Mouse (Mus musculus): ENCODE data around the gene Gpr18.

Gene Gpr18

DNA sequence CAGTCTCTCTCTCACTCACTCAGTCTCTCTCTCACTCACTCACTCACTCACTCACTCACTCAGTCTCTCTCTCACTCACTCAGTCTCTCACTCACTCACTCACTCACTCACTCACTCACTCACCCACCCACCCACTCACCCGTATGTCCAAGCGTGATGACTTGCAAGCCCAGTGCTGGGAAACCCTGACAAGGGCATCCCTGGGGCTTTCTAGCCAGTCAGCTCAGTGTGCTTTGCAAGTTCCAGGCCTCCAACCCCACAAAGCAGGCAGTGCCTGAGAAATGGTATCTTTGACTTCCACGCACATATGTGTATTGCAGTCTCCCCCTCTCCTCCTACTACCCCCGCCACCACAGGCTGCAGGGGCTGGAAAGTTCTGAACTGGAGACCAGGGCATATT, 6.4 kb upstream of the Gpr18 start:
- DNase-seq (ENCODE audit: low spot score): no peak

DNA sequence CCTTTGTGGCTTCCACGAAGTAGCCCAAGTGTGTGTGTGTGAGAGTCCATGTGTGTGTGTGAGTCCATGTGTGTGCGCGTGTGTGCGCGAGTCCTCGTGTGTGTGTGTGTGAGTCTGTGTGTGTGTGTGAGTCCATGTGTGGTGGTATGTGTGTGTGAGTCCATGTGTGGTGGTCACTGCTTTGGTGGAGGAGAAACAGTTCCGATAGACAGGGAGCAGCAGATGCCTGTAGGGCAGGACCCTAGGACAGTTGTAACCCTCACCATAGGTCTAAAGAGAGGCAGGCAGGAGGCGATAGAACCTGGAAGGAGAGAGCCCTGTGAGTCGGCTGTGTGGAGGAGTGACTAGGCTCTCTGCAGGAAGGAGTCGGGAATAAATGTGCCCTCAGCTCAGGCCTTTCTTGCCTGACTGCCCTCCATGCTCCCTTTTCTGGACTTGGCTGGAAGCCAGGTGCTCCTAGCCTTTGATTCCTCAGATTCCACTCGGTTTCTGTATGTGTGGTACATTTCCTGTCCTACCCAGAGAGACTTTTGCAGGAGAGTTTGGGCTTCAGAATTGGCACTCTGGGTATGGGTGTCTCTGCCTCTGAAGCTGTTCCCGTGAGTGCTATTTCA, 5.0 kb upstream of the Gpr18 start:
- peak; percentile 18 for DNase-seq (ENCODE audit: low spot score)

DNA sequence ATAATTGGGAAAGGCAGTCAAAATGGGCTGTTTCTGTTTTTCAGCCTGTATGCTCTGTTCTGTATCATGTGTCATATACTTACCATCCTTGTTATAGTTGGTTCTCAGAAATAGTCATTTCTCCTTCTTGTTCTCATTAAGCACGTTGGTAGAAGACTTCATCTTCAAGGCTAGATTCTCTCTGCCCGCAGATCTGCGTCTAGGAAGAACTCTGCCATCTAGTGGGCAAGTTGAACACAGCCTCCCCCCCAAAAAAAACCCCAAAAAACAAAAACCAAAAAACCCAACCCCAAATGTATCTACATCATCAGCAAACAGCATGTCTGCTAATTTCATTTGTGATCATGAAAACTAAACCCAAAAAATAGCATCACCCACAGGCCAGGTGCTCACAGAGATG, 4.2 kb upstream of the Gpr18 start:
- DNase-seq (ENCODE audit: low spot score): no peak

DNA sequence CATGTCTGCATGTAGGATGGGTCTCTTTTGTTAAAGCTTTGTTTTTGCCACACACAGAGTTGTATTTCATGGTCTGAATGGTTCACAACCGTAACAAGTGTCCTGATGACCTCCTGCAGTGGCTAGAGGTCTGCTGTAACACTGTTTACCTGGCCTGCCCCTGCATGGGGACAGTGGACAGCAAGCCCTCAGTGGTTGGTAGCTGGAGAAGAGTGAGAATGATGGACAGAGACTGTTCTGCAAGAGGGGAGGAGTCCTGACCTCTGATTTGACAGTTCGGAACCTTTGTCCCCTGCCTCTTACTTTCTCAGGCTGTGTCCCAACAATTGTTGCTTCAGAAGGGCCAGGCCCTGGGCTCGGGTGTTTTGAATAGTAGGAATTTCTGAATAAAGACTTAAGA, 2.7 kb upstream of the Gpr18 start:
- no peak for DNase-seq (ENCODE audit: low spot score)

DNA sequence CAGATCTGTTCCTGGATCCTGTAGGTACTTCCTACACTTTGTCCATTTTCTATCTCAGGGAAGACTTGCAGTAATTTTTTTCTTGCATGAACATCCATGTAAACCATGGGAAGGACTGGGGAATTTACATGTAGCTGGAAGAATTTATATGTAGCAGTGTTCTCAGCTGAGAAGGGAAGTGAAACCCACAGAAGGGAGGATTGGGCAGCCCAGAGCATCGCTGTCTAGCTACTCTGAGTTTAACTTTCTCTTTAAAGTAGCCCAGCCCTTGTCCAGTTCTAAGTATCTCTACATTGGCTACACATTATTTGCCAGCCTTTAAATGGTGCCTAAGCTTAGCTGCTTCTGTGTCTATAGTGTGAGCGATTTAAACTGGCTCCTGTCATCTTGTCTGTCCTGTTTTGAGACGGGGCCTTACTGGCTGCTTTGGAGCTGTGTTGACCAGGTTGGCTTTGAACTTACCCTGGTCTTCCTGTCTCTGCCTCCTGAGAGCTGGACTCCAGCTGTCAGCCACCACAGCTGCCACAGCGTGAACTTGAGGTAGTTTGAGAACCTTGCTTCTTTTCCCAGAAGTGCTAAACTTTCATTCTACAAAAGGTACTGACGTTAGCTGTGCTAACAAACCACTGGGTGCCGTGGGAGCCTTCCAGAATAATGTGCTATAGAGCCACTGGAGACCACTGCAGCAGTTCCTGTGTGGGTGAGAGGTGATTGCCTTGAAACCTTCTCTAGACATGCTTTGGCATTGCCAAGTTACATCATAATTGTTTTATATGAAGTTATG, 922 bp upstream of the Gpr18 start:
- no peak for DNase-seq (ENCODE audit: low spot score)

DNA sequence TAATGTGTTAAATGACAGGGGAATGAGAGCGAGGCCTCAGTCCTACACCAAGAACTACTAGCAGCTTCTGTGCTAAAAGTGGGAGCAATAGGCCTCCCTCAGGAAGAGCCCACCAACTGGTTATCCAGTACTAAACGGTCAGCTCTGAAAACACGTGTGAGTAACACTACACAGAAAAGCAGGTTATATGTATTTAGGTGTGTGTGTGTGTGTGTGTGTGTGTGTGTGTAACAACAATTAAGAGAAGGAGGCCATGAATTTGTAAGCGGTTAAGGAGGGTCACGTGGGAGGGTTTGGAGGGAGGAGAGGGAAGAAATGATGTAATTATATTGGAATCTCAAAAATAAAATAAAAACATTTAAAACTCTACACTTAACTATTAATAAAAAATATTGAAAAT, 438 bp downstream of the Gpr18 start:
- DNase-seq (ENCODE audit: low spot score): no peak

DNA sequence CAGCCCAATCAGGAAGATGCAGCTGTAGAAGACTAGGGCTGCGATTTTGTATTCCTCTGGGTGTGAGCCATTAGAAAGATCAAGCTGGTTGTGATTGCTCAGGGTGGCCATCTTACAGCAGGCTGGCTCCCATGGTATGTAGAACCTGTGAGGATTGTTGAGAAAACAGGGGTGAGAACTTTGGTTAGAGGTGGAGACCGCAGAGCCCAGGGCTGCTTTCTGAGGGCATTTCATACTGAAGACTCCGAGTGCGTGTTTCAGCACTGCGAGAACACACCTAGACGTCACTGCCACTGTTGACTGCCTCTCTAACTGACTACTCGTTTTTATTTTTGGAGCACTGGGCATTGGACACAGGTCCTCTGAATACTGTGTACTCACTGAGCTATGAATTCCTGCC, 3.1 kb downstream of the Gpr18 start:
- DNase-seq (ENCODE audit: low spot score): no peak

DNA sequence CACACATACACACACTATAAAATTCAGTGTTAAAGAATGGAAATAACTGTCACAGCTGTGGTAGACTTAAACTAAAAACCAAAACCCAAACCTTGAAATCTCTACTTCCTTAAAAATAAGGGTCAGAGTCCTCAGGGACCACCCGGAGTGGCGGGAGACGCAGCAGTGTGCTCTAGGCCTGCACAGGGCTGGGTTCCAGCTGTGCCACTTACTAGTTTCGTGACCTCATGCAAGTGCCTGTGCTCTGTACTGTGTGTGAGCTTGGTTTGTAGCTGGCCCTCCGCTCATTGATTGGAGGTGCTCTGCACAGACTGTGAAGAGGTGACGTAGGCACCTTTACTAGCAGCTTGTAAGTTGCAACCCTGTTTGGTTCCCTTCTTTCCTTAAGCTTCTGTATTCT, 5.7 kb downstream of the Gpr18 start:
- no peak for DNase-seq (ENCODE audit: low spot score)

DNA sequence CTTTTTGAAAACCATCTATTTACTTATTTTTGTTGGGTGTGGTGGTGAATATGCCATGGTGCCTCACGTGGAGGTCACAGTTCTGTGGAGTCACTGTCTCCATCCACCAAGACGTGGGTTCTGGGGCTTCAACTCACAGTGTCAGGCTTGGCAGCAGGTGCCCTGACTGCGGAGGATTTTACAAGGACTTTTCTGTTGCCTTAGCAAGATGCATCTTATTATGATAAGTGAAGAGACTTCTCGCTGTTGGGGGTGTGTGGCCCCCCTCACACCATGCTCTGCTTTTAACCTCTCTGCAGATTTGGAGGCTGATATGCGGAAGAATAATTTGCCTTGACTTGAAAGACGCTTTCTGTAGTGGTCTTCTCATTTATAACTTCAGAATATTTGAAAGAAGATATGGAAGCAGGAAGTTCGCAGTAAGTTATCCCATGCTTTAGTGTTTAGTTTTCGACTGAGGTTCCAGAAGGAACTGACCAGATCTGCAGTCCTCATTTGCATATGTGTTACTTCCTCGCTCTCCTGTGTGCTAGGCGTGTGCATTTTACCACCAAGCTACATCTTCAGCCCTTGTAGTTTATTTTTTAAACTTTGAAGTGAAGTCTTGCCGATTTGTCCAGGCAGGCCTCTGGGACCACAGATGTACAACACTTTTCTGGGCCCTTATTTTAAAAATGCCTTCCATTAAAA, 8.4 kb downstream of the Gpr18 start:
- no peak for DNase-seq (ENCODE audit: low spot score)

DNA sequence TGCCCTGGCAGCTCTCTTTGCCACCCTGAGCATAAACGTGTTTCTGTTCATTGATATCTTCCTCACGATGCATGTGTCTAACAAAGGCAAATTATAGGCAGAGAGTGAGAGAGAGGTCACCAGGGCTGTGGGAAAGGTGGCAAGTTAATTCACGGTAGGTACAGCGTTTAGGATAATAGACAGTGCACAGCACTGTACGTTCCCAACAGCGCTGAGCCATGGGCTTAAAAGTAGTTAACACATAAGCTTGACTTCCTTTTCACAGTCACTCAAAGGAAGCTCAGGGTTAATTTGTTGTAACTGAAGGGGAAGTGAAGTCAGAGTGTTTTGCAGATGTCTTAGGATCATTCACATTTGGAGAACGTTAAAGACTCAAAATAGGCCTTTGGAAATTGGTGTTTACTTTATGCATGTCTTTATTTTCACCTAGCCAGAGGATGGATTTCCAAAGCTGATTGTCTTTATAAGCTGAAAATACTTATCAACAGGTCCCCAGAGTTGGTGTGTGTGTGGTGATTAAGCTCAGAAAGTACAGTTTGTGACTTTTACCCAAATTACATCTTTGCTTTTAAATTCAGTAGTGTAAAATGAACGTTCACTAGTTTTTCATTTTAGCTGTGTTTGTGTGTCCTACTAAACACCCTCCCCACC, 9.1 kb downstream of the Gpr18 start:
- DNase-seq (ENCODE audit: low spot score): no peak

DNA sequence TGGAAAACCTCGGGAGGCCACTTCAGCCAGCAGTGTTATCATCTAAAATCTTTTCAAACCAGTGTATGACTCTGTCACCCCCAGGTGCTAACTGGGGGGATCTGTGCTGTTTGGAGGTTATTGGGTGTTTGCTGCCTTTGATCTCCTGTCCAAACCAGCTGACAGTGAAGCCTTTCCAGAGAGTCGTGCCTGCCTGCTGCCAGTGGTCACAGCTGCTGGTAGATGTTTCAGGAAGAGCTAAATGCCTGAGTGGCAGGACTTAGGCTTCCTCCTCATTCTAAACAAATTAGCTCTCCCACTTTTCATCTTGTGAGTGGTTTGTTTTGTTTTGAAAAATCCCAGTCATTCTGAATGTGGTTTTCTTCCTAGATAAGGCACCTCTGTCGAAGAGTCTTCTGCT, 10.8 kb downstream of the Gpr18 start:
- DNase-seq (ENCODE audit: low spot score): no peak

DNA sequence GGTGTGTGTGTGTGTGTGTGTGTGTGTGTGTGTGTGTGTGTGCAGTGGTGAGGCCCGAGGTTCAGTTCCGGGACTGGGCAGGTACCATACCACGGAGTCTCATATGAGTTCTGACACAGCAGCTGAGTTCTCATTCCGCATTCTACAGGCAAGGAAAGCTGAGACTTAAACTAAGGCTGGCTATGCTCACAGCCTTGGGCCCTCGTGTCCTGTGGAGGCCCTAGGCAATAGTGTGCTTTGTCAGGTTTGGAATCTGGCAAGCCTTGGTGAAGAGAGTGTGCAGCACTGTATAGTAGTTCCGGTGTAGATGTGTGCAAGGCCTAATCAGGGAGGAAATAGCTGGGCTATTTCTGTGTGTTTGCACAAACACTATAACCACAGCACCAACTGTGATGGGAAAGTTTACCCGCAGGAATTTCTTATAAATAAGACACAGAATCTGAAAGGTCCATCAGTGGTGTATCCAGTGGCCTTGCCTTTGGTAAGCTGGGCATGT, 12.2 kb downstream of the Gpr18 start:
- DNase-seq (ENCODE audit: low spot score): no peak

DNA sequence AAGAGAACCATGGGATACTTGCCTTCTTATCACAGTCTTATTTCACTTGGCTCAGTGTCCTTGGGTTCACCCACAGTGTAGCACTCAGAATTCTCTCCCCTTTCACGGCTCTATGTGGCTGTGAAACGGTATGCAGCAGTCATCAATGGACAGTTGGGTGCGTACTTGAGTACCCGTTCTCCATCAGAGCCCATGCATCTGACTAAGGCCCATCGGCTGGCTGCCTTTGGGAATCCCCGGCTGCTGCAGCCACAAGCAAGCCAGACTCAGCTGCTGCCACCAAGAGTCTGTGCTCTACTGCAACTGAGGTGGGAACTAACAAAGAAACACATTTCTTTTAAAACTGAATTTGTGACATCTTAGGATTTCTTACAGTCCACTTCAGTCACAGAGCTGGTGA, 14.1 kb downstream of the Gpr18 start:
- DNase-seq (ENCODE audit: low spot score): no peak

DNA sequence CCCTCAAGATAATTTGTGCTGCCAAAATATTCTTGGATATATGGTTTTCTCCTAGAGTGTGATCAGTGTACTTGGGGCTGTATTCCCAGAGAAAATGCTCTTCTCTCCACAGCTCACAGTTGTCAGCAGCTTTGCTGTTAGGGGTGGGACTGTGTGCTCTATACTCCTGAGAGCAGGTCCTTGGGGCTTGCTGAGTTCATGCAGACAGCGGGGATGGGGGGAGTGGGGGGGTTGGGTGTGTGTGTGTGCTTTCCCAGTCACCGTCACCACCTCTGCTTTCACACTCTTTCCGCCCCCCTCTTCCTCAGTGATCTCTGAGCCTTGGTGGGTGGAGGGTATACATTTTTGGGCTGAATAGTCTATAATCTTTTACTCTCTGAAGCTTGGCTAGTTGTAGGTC, 16.5 kb downstream of the Gpr18 start:
- no peak for DNase-seq (ENCODE audit: low spot score)

DNA sequence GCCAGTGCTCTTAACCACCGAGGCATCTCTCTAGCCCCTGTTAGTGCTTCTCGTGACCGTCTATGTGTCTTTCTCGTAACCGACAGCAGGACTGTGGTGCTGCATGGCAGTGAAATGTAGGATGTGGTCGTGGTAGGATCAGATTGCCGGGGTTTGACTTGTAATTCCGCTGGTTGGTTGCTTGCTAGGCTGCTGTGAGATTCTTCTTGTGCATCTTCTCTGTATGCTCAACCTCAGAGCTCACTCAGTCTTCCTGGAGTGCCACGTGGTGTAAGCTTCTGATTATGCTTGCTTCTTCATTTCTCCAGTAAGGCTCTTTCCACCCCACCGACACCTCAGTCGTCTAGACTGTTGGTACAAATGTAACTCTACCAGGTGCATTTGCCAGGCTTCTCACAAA, 17.1 kb downstream of the Gpr18 start:
- DNase-seq (ENCODE audit: low spot score): no peak

DNA sequence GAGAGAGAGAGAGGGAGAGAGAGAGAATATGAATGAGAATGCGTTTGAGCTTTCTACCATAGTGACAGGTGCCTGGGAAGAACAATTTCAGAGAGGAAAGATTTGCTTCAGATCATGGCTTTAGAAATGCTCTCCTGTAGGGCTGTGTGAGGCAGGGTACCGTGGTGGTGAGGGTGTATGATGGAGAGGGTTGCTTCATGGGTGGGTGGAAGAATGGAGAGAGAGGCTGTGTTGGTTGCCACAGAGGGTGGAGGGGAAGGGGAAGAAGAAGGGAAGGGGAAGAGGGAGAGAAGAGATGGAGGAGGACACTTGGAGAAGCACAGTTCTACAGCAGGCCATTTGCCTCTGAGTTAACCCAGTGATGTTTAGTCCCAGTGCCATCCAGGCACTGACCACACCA, 17.8 kb downstream of the Gpr18 start:
- no peak for DNase-seq (ENCODE audit: low spot score)

DNA sequence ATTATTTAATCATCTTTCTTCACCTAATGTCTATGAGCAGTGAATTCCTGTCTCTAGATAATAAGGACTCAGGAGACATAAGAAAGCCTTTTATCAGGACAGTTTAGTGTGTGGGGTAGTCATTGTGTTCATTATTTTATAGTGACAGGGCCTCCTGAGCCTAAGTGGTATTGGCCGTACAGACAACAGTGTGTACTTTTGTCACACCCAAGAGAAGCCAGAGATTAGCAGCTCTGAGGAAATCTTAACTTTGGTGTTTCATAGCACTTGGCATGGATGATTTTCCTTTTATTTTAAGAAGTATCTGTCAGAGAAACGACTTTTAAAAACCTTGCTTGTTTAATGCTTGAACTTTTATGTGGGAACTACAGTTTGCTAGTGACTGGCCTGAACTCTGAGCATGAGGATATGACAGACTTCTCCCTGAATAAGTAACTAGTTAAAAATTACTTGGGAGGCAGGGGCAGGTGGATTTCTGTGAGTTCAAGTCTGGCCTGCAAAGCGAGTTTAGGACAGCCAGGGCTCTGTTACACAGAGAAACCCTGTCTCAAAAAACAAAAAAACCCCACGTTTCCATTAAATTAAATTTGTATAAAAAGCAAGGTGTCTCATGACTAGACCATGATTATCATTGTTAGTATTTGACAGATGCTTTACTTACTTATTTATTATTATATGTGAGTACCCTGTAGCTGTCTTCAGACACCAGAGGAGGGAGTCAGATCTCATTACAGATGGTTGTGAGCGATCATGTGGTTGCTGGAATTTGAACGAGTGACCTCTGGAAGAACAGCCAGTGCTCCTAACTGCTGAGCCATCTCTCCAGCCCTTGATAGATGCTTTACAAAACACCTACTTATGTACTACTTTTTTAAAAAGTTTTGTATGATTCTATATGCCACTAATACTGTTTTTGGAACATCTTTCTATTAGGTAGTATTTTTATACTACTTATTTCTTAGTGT, 19.2 kb downstream of the Gpr18 start:
- DNase-seq (ENCODE audit: low spot score): no peak

DNA sequence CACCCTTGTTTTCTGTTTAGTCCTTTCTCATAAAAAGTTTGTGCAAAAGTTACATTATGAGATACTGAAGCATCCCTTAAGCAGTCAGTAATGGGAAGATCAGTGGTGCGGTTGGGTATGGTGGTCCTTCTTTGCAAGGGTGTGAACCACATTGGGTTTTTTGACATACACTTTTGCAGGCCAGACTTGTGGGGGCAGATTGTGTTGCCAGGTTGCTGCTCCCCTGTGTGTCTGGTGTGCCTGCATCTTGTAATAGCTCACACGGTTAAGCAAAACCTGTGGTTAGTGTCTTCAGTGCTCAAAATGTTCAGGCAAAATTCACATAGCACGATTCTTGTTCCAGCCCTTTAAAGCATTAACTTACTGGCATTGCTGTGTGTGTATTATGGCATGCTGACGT, 20.3 kb downstream of the Gpr18 start:
- DNase-seq (ENCODE audit: low spot score): no peak

DNA sequence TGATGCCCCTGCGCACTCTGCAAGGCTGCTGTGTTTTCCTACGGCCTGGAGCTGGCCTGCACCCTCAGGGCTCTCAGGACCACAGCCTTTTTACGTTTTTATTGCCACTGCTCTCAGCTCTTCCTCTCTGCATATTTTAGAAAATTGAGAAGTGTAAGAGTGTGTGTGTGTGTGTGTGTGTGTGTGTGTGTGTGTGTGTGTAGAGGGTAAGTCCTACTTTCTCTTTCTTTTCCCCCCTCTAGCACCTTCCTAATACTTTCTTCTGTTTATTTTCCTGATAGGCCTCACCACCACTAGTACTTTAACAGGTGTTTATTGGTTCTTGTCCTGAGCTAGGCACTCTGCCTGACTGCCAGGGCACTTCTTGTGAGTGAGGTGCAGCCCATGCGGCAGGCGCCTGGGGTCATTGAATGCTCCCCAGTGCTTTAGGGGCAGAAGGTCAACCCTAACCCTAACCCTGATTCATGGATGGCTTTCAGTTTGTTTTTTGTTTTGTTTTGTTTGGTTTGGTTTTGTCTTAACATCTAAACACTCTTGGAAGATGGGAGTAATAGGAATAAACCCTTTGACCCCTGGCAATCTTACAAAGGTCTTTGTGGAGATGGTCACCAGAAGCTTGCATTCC, 21.0 kb downstream of the Gpr18 start:
- DNase-seq (ENCODE audit: low spot score): no peak

DNA sequence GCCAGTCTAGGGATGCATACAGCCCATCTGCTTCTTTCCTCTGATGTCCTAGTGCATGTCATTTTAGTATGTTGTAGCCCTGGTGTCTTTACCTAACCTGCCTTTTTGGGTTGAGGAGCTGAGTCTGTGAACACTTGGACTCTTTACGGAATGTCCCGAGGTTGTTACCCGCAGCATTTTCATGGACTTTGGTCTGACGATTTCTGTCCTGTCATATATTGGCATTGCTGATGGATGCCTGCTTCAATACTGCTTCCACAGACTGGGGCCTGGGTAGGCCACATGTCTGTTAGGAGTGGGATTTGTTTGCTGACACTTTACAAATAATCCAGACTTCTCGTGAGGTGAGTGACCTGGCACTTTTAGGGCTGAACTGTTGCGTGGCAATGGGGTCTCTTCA, 21.8 kb downstream of the Gpr18 start:
- DNase-seq (ENCODE audit: low spot score): no peak

DNA sequence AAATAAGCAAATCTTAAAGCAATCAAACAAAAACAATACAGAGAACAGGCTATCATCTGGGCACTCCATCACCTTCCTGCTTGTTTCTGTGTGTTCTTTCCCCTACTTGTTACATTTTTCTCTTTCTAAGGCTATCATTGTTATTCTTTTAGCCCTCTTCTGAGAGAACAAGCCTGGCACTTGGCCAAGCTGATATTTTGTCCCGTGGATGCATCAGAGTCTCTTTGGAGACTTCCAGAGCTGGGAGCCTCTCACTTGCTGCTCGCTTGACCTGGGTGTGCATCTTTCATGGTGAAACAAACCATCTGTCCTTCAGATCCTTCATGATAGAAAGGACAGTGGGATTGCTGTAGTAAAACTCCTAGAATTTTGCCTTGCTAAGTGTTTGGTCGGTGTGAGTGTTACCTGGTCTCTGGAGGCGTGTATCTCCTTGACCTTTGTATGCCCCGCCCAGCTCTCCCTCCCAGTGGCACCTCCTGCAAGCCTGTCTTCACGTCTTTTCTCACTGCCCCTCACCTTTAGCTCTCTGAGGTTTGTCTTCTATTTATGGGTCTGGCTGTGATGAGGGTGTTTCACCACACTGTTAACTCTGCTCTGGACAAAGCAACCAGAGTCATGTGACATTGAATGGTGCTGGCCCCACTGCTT, 31.3 kb downstream of the Gpr18 start:
- DNase-seq (ENCODE audit: low spot score): peak; percentile 54
